In the genomic region with DNA sequence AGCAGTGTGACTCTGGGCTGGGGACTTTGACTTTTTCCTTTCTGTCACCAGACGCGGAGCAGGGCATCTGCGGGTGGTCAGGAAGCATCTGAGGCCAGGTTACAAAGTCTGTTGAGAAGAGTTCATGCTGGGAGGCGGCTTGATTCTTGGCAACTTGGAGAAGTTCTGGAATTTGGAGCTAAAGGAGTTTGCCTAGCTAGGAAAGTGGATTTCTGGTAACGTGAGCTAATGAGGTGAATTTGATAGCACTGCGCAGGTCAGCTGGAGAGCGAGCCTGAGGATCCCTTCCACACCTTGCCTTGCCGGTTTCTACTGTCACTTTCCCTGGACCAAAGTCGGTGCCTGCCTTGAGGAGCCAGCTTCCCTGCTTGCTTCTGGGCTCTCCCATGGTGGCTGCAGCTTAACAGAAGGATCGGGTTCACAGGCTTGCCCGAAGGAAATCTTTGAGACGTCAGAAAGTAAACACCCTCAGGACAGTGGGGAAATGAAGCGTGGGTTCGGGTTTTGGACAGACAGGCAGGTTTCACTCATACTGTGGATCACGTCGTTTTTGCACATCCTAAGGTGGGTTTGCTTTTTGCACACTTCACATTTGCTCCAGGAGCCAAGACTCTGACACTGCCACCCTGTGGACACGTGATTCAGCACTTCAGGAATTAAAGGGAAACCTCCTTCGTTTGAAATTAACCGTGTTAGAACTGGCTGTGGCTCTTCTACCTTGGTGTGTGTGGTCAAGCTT, we compare ENCODE assay signal across 8 mouse cellular contexts. TPM values are rescaled to one million over a fixed set of nuclear protein-coding genes. Genes with fewer than 3 reads are reported as not detected.
DNase-seq lines count a peak whose midpoint lies in the region; ATAC-seq lines count a peak whose summit lies in the region.

No protein-coding gene starts in this region.

- H3K9ac ChIP-seq in forebrain, embryonic 13.5 days = peak overlapping the region; percentile 52
- peak overlapping the region; percentile 37; the same call in 1 of the 2 replicates for H3K9ac ChIP-seq in intestine, embryonic 14.5 days (ENCODE audit: low read length)
- H3K9ac ChIP-seq in liver, embryonic 12.5 days = peak overlapping the region; percentile 78
- peak overlapping the region; percentile 19; the same call in 1 of the 2 replicates for H3K9ac ChIP-seq in neural tube, embryonic 11.5 days (ENCODE audit: low read length)

- intact Hi-C loops in left cerebral cortex, postnatal 4 days (cut with DNase I) = no loop called here

- peak overlapping the region; percentile 36 for H3K4me3 ChIP-seq in forebrain, embryonic 13.5 days
- H3K4me3 ChIP-seq in intestine, embryonic 14.5 days (ENCODE audit: low read depth, low read length) = peak overlapping the region; percentile 32
- peak overlapping the region; percentile 64 for H3K4me3 ChIP-seq in liver, embryonic 12.5 days
- peak overlapping the region; percentile 22; the same call in 1 of the 2 replicates for H3K4me3 ChIP-seq in neural tube, embryonic 11.5 days (ENCODE audit: low read depth, low read length)

- H3K4me2 ChIP-seq in forebrain, embryonic 13.5 days = peak overlapping the region; percentile 59
- H3K4me2 ChIP-seq in intestine, embryonic 14.5 days (ENCODE audit: low read length) = peak overlapping the region; percentile 51
- peak overlapping the region; percentile 93 for H3K4me2 ChIP-seq in liver, embryonic 12.5 days
- peak overlapping the region; percentile 38 for H3K4me2 ChIP-seq in neural tube, embryonic 11.5 days (ENCODE audit: low read depth)

- peaks cover 6% of the 10 kb centered on the region; the same call in 1 of the 2 replicates for H3K27me3 ChIP-seq in forebrain, embryonic 13.5 days
- no peaks in the 10 kb centered on the region for H3K27me3 ChIP-seq in intestine, embryonic 14.5 days (replicated peaks; ENCODE audit: control insufficient read depth, insufficient read depth, low read length)
- H3K27me3 ChIP-seq in liver, embryonic 12.5 days (replicated peaks) = no peaks in the 10 kb centered on the region
- no peaks in the 10 kb centered on the region for H3K27me3 ChIP-seq in neural tube, embryonic 11.5 days (ENCODE audit: control insufficient read depth, insufficient read depth, low read length)

- DNase-seq in left cerebral cortex, adult 18-20 months (ENCODE audit: low spot score in 2 of 2) = peak; percentile 37 to 47
- DNase-seq in left cerebral cortex, postnatal 4 days = no peak
- peak; percentile 63 for DNase-seq in c-Kit-positive CD71-positive TER-119-positive erythroid progenitor cells, embryonic 14.5 days (ENCODE audit: low spot score)
- DNase-seq in intestine, embryonic 14.5 days (ENCODE audit: low spot score) = peak; percentile 69
- peak; percentile 31 for DNase-seq in neural tube, embryonic 11.5 days (ENCODE audit: low spot score)
- DNase-seq in urinary bladder, postnatal 4 days (ENCODE audit: low spot score in 2 of 2) = no peak

- peaks cover 29% of the 10 kb centered on the region for H3K4me1 ChIP-seq in forebrain, embryonic 13.5 days
- peaks cover 36% of the 10 kb centered on the region for H3K4me1 ChIP-seq in intestine, embryonic 14.5 days (replicated peaks; ENCODE audit: control insufficient read depth, insufficient read depth, low read length)
- peaks cover 69% of the 10 kb centered on the region for H3K4me1 ChIP-seq in liver, embryonic 12.5 days
- H3K4me1 ChIP-seq in neural tube, embryonic 11.5 days (ENCODE audit: control insufficient read depth, insufficient read depth, low read length) = peaks cover 13% of the 10 kb centered on the region; the same call in 1 of the 2 replicates

- WGBS in forebrain, embryonic 13.5 days = 9% methylated on average over 19 of the region's 19 CpGs
- 10% methylated on average over 19 of the region's 19 CpGs for WGBS in intestine, embryonic 14.5 days
- WGBS in liver, embryonic 12.5 days (ENCODE audit: insufficient replicate concordance) = 5% methylated on average over 19 of the region's 19 CpGs
- WGBS in neural tube, embryonic 11.5 days = 10% methylated on average over 19 of the region's 19 CpGs

- no peaks in the 10 kb centered on the region for H3K36me3 ChIP-seq in forebrain, embryonic 13.5 days (ENCODE audit: poor library complexity, severe bottlenecking)
- no peaks in the 10 kb centered on the region for H3K36me3 ChIP-seq in intestine, embryonic 14.5 days (ENCODE audit: control insufficient read depth, insufficient read depth, low read length)
- H3K36me3 ChIP-seq in liver, embryonic 12.5 days = peaks cover 15% of the 10 kb centered on the region
- no peaks in the 10 kb centered on the region for H3K36me3 ChIP-seq in neural tube, embryonic 11.5 days (ENCODE audit: control insufficient read depth, insufficient read depth, low read length)

- no peak overlapping the region for H3K27ac ChIP-seq in forebrain, embryonic 13.5 days
- H3K27ac ChIP-seq in intestine, embryonic 14.5 days (ENCODE audit: low read depth) = peak overlapping the region; percentile 12; the same call in 1 of the 2 replicates
- peak overlapping the region; percentile 87 for H3K27ac ChIP-seq in liver, embryonic 12.5 days
- H3K27ac ChIP-seq in neural tube, embryonic 11.5 days (ENCODE audit: low read depth, low read length) = no peak overlapping the region

- ATAC-seq in forebrain, embryonic 13.5 days = peak; percentile 23; the same call in 1 of the 2 replicates
- ATAC-seq in intestine, embryonic 14.5 days (replicated peaks; ENCODE audit: low FRiP score, low TSS enrichment, low read depth) = no peak
- peak; percentile 64 for ATAC-seq in liver, embryonic 12.5 days
- no peak for ATAC-seq in neural tube, embryonic 11.5 days (ENCODE audit: insufficient read depth, low FRiP score, low TSS enrichment)

- no peaks in the 10 kb centered on the region for H3K9me3 ChIP-seq in forebrain, embryonic 13.5 days (replicated peaks)
- no peaks in the 10 kb centered on the region for H3K9me3 ChIP-seq in intestine, embryonic 14.5 days (ENCODE audit: control insufficient read depth, low read length)
- no peaks in the 10 kb centered on the region for H3K9me3 ChIP-seq in liver, embryonic 12.5 days (replicated peaks)
- no peaks in the 10 kb centered on the region for H3K9me3 ChIP-seq in neural tube, embryonic 11.5 days (ENCODE audit: control insufficient read depth, low read length)

RNA-seq across cellular contexts. Expression of gene Wbp4, which starts 5.8 kb away (rescaled TPM):
- 10 to 100 TPM; 49.9 to 52.8 TPM for total RNA-seq in left cerebral cortex, adult 18-20 months (2021)
- 10 to 100 TPM; 46.0 to 47.6 TPM for total RNA-seq in left cerebral cortex, postnatal 4 days (2021)
- 48.8 and 51.4 TPM in 2 replicates for polyA plus RNA-seq in forebrain, embryonic 13.5 days (2015; fragmentation: Nextera tagmentation; extraction: Ambion mirVana)
- polyA plus RNA-seq in intestine, embryonic 14.5 days (2014; fragmentation: Nextera tagmentation; extraction: Ambion mirVana) = 39.5 and 42.9 TPM in 2 replicates
- 22.4 and 23.5 TPM in 2 replicates for polyA plus RNA-seq in liver, embryonic 12.5 days (2016; fragmentation: Nextera tagmentation; extraction: Ambion mirVana)
- 57.8 TPM in 2 replicates for polyA plus RNA-seq in neural tube, embryonic 11.5 days (2014; fragmentation: Nextera tagmentation; extraction: Ambion mirVana)

RNA-seq across cellular contexts. Expression of gene Elf1, which starts 6.2 kb away (rescaled TPM):
- 1 to 10 TPM; 4.5 to 4.7 TPM for total RNA-seq in left cerebral cortex, adult 18-20 months (2021)
- 1 to 10 TPM; 5.4 to 6.1 TPM for total RNA-seq in left cerebral cortex, postnatal 4 days (2021)
- 3.0 and 3.7 TPM in 2 replicates for polyA plus RNA-seq in forebrain, embryonic 13.5 days (2015; fragmentation: Nextera tagmentation; extraction: Ambion mirVana)
- polyA plus RNA-seq in intestine, embryonic 14.5 days (2014; fragmentation: Nextera tagmentation; extraction: Ambion mirVana) = 27.0 and 27.7 TPM in 2 replicates
- polyA plus RNA-seq in liver, embryonic 12.5 days (2016; fragmentation: Nextera tagmentation; extraction: Ambion mirVana) = 18.9 and 21.2 TPM in 2 replicates
- polyA plus RNA-seq in neural tube, embryonic 11.5 days (2014; fragmentation: Nextera tagmentation; extraction: Ambion mirVana) = 8.2 and 8.3 TPM in 2 replicates

RNA-seq across cellular contexts. Expression of gene Kbtbd6, which starts 35.5 kb away (rescaled TPM):
- 1 to 10 TPM in 1 of 2 experiments, under 1 TPM in 1; 0.80 to 1.0 TPM for total RNA-seq in left cerebral cortex, adult 18-20 months (2021)
- 1 to 10 TPM; 1.3 to 2.7 TPM for total RNA-seq in left cerebral cortex, postnatal 4 days (2021)
- 4.4 and 5.4 TPM in 2 replicates for polyA plus RNA-seq in forebrain, embryonic 13.5 days (2015; fragmentation: Nextera tagmentation; extraction: Ambion mirVana)
- 3.5 and 3.6 TPM in 2 replicates for polyA plus RNA-seq in intestine, embryonic 14.5 days (2014; fragmentation: Nextera tagmentation; extraction: Ambion mirVana)
- 3.9 TPM in 2 replicates for polyA plus RNA-seq in liver, embryonic 12.5 days (2016; fragmentation: Nextera tagmentation; extraction: Ambion mirVana)
- polyA plus RNA-seq in neural tube, embryonic 11.5 days (2014; fragmentation: Nextera tagmentation; extraction: Ambion mirVana) = 5.7 and 6.3 TPM in 2 replicates

Comparison
In these comparisons a context has a peak if more than half of its experiments do, and no peak if none do; other contexts are left out.
1. DNase-seq: peak in left cerebral cortex, adult 18-20 months (2 of 2), c-Kit-positive CD71-positive TER-119-positive erythroid progenitor cells, embryonic 14.5 days (single experiment), intestine, embryonic 14.5 days (single experiment) and neural tube, embryonic 11.5 days (single experiment); none in left cerebral cortex, postnatal 4 days (single experiment) and urinary bladder, postnatal 4 days (0 of 2).
2. ATAC-seq: peak in forebrain, embryonic 13.5 days (single experiment) and liver, embryonic 12.5 days (single experiment); none in intestine, embryonic 14.5 days (single experiment) and neural tube, embryonic 11.5 days (single experiment).
3. H3K27ac ChIP-seq: peak in intestine, embryonic 14.5 days (single experiment) and liver, embryonic 12.5 days (single experiment); none in forebrain, embryonic 13.5 days (single experiment) and neural tube, embryonic 11.5 days (single experiment).
4. H3K4me2 ChIP-seq: peak in every context shown above with its lines; median percentile 93 in liver, embryonic 12.5 days; 59 in forebrain, embryonic 13.5 days; 51 in intestine, embryonic 14.5 days; 38 in neural tube, embryonic 11.5 days.
5. H3K9ac ChIP-seq: peak in every context shown above with its lines; median percentile 78 in liver, embryonic 12.5 days; 52 in forebrain, embryonic 13.5 days; 37 in intestine, embryonic 14.5 days; 19 in neural tube, embryonic 11.5 days.
6. Peak in every context shown above with its lines, with median percentiles within 50 percentile points of each other: H3K4me3 ChIP-seq.